Mouse (Mus musculus) liver, embryonic 16.5 days (tissue): ENCODE measurements around the gene Krt86. TPM values are rescaled to one million over a fixed set of nuclear protein-coding genes. Genes with fewer than 3 reads are reported as not detected.
"Not testable (repeated sequence)": the region's sequence is repeated elsewhere in the genome, so short reads cannot be mapped to it uniquely, and the experiment has no call there.

Experiments
- ATAC-seq: fragments of 200-750 bp; cut with Nextera tagmentation; 2 replicates; pipeline ENCODE4 v1.8.0; 2017; ENCODE audit warnings: low read depth, mild to moderate bottlenecking, moderate number of reproducible peaks, moderate library complexity
- H3K27ac ChIP-seq: fragments of 300-500 bp; sonication (generic); 2 replicates; pipeline ENCODE4 v1.5.1; 2014; ENCODE audit warnings: mild to moderate bottlenecking, low read length
- H3K27me3 ChIP-seq: fragments of 300-500 bp; sonication (generic); 2 replicates; pipeline ENCODE4 v1.6.1; 2014; ENCODE audit warnings: low read depth, low read length, mixed read lengths; ENCODE audit not compliant: control insufficient read depth, insufficient read depth
- H3K36me3 ChIP-seq: fragments of 300-500 bp; sonication (generic); 2 replicates; pipeline ENCODE4 v1.6.1; 2014; ENCODE audit warnings: mild to moderate bottlenecking; ENCODE audit not compliant: control insufficient read depth, insufficient read depth
- H3K4me1 ChIP-seq: fragments of 300-500 bp; sonication (generic); 2 replicates; pipeline ENCODE4 v1.6.1; 2014; ENCODE audit warnings: low read depth, low read length, mixed read lengths; ENCODE audit not compliant: control insufficient read depth
- H3K4me2 ChIP-seq: fragments of 300-500 bp; sonication (generic); 2 replicates; pipeline ENCODE4 v1.6.1; 2014; ENCODE audit warnings: low read depth, low read length, mixed read lengths
- H3K4me3 ChIP-seq: fragments of 300-500 bp; sonication (generic); 2 replicates; pipeline ENCODE4 v1.5.1; 2014; ENCODE audit warnings: low read depth, mild to moderate bottlenecking, low read length
- H3K9ac ChIP-seq: fragments of 300-500 bp; sonication (generic); 2 replicates; pipeline ENCODE4 v1.6.1; 2014; ENCODE audit warnings: low read depth, low read length
- H3K9me3 ChIP-seq: fragments of 300-500 bp; sonication (generic); replicated peaks from 2 replicates; pipeline ENCODE4 v1.6.1; 2016; ENCODE audit warnings: low read length; ENCODE audit not compliant: control insufficient read depth
- WGBS: fragments of 180-500 bp; shearing (Covaris S2); extraction: QIAGEN DNeasy Blood & Tissue Kit; methylation state at CpG from one replicate; pipeline ENCODE4 v1.1.7; 2014; ENCODE audit not compliant: insufficient replicate concordance; 5-methylcytosine and 5-hydroxymethylcytosine counted together
- polyA plus RNA-seq: library from polyadenylated mRNA; unstranded; fragments of >200 nt; fragmentation: Nextera tagmentation; extraction: Ambion mirVana; gene quantifications from 2 replicates; pipeline ENCODE4 v1.2.1, GENCODE M21; 2015

Gene Krt86
- polyA plus RNA-seq, 1 experiment from 2014 or later: not detected

DNA sequence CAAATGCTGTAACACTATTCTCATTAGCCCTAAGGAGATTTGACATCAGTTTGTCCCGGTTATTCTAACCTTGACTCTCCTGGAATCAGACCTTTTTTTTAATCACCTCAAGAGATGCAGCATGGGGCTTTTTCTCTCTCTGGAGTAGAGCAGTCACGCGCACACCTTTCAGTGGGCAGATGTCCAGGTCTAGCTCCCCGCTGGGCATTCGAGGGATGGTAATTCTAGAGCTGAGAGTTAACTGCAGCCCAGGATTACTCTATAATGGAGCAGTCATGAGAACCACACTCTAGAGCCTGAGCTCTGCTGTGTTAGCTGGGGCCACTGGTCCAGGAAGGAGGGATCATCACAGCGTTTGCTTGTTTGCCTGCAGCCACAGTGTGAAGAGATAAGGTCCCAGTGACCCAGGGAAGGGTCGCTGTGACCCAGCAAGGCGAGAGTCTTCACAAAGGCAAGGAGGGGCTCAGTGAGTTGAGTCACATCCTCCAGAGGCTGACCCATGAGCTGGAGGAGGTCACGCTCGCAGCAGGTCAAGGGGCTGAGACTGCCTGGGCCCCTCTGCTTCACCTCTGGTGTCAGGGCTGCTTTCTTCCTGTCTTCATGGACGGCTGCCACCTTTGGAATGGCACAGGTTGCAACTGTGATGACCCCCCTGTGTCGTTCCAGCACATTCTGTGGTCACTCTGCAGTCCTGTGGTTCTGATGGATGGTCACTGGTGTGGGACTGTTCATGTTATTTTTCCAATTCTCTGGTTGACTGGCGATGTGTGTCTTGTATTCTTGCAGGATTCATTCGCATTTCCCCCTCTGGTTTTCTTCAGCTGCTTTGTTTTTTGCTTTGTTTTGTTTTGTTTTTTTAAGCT is 33.8 kb downstream of the Krt86 start:
- no peak overlapping the region for H3K4me3 ChIP-seq
- 43% methylated on average over 14 of the region's 14 CpGs for WGBS
- no peak for ATAC-seq
- H3K9me3 ChIP-seq: no peaks in the 10 kb centered on the region
- no peaks in the 10 kb centered on the region for H3K27me3 ChIP-seq
- H3K4me1 ChIP-seq: no peaks in the 10 kb centered on the region
- H3K4me2 ChIP-seq: no peak overlapping the region
- H3K36me3 ChIP-seq: no peaks in the 10 kb centered on the region
- no peak overlapping the region for H3K9ac ChIP-seq
- H3K27ac ChIP-seq: no peak overlapping the region

DNA sequence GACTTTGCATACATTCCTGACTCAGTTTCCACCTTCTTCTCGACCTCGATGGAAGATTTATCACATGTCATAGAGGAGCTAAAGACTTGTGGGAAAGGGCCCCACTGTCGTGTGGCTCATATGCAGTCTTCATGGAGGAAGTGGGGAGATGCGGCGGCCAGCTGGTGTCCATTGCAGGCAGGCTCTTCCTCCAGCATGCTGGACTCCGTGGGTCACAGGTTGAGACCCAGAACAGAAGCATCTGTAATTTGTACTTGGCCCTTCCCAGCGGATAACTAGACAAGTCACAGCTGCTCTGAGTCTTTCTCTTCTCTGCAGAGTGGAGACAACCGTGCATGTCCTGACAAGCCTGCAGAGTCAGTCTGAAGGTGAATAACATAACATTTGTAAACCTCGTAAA is 35.0 kb downstream of the Krt86 start:
- no peaks in the 10 kb centered on the region for H3K9me3 ChIP-seq

DNA sequence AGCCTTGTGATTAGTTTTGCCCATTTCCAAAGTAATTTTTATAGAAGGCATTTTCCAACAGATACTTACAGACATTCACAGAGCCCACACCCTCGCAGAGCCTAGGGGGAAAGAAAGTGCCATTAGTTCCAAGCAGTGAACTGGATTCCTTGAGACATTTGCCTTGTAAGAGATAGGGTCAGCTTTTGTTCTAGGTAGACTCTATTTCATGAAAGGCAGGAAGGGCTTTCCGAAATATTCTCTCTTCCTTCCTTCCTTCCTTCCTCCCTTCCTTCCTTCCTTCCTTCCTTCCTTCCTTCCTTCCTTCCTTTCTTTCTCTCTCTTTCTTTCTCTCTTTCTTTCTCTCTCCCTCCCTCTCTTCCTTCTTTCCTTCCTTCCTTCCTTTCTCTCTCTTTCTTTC is 43.9 kb downstream of the Krt86 start, which contains the start of gene Gm49425:
Gm49425 (minus strand) TSS at position 101 of the 400 bp plus-strand sequence.
- not testable (repeated sequence) for H3K4me2 ChIP-seq, H3K36me3 ChIP-seq, H3K9ac ChIP-seq, H3K9me3 ChIP-seq, H3K4me1 ChIP-seq, H3K27me3 ChIP-seq, H3K4me3 ChIP-seq, H3K27ac ChIP-seq, ATAC-seq
- WGBS: 29% methylated on average over 2 of the region's 2 CpGs

More for the DNA sequence above, 35.0 kb downstream of the Krt86 start:
- Histone ChIP-seq H3K27me3 (no peaks in the 10 kb centered on the region), H3K27ac (no peak overlapping the region), H3K36me3 (no peaks in the 10 kb centered on the region), H3K4me3 (no peak overlapping the region), H3K9ac (no peak overlapping the region), H3K4me1 (no peaks in the 10 kb centered on the region), H3K4me2 (no peak overlapping the region)
- 44% methylated on average over 9 of the region's 9 CpGs for WGBS
- ATAC-seq: no peak

DNA sequence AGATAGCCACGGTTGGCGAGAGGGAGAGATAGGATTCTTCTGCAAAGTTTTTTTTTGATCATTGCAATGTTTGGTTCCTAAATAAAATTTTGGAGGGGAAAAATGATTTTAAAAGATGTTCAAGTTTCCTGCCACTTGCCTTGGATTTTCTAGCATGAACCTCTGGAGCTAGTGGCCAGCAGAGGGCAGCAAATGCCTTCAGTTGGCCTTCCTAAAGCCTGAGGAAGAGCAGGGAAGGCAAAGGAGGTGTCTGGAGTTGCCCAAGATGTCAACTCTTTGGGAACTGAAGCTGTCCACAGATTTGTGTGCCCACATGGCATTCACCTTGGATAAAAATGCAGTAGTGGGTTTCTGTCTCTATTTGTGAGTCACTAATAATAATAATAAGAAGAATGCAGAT is 46.5 kb downstream of the Krt86 start:
- Histone ChIP-seq H3K4me2 (no peak overlapping the region), H3K36me3 (no peaks in the 10 kb centered on the region), H3K9ac (no peak overlapping the region), H3K27me3 (no peaks in the 10 kb centered on the region), H3K27ac (no peak overlapping the region), H3K4me3 (no peak overlapping the region), H3K4me1 (no peaks in the 10 kb centered on the region), H3K9me3 (no peaks in the 10 kb centered on the region)
- no peak for ATAC-seq
- WGBS: 7% methylated on average over 2 of the region's 2 CpGs

DNA sequence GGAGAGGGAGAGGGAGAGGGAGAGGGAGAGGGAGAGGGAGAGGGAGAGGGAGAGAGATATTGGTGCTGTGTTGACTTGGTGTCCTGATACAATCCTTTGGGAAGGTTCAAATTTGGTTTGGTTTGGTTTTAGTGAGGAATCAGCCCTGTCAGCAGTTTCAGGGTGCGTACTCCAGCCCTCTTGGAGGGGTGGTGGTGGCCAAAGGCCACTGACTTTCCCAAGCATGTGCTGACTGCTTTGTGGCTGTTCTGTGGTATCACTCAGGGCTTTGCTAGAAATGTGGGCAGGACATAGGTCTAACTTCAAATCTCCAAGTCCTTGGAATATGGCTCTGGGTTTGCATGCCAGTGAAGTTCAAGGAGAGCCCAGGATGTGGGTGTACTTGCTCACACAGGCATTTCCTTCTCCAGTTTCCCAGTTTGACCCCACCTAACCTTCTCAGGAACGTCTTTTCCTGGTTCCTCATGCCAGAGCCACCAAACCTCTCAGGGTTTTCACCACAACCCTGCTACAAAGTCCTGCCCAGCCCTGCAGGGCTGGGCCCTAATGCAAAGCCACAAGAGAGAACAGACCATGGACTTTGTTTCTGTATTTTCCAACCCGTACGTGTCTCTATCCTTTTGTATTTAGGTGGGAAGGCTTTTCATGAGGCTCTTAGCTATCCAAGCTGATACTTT is 49.4 kb downstream of the Krt86 start:
- ATAC-seq: no peak
- Histone ChIP-seq H3K27ac (no peak overlapping the region), H3K9ac (no peak overlapping the region), H3K36me3 (no peaks in the 10 kb centered on the region), H3K9me3 (no peaks in the 10 kb centered on the region), H3K4me1 (no peaks in the 10 kb centered on the region), H3K27me3 (no peaks in the 10 kb centered on the region), H3K4me3 (no peak overlapping the region), H3K4me2 (no peak overlapping the region)
- WGBS: 51% methylated on average over 4 of the region's 4 CpGs

Other genes starting within 250 kb of the Krt86 start
- 0.36 and 0.54 TPM in 2 replicates for gene Grasp, start 249.3 kb upstream of the Krt86 start, polyA plus RNA-seq
- gene Nr4a1, start 219.2 kb upstream of the Krt86 start, polyA plus RNA-seq: 0.67 and 0.69 TPM in 2 replicates
- 25.0 and 26.1 TPM in 2 replicates for gene Atg101, start 189.2 kb upstream of the Krt86 start, polyA plus RNA-seq
- 0.72 and 0.81 TPM in 2 replicates for gene 6030408B16Rik, start 180.3 kb upstream of the Krt86 start, polyA plus RNA-seq
- 0.32 and 0.52 TPM in 2 replicates for gene Krt80, start 103.3 kb upstream of the Krt86 start, polyA plus RNA-seq
- gene Krt7, start 62.4 kb upstream of the Krt86 start, polyA plus RNA-seq: 2.4 and 3.4 TPM in 2 replicates
- gene Krt87, start 34.7 kb upstream of the Krt86 start, polyA plus RNA-seq: not detected in 2 replicates
- gene Krt88, start 25.7 kb upstream of the Krt86 start, polyA plus RNA-seq: not detected in 2 replicates
- gene Krt81, start 9.7 kb upstream of the Krt86 start, polyA plus RNA-seq: not detected in 2 replicates
- gene Krt83, start 18.0 kb downstream of the Krt86 start, polyA plus RNA-seq: 0.26 and 0.57 TPM in 2 replicates
- gene Gm49425, start 43.8 kb downstream of the Krt86 start, polyA plus RNA-seq: not detected in 2 replicates
- not detected in 2 replicates for gene Krt84, start 59.3 kb downstream of the Krt86 start, polyA plus RNA-seq
- gene Krt82, start 77.2 kb downstream of the Krt86 start, polyA plus RNA-seq: not detected in 2 replicates
- not detected in 2 replicates for gene Krt90, start 89.5 kb downstream of the Krt86 start, polyA plus RNA-seq
- gene Krt75, start 100.4 kb downstream of the Krt86 start, polyA plus RNA-seq: not detected in 2 replicates
- not detected in 2 replicates for gene Gm5414, start 154.7 kb downstream of the Krt86 start, polyA plus RNA-seq
- gene Gm5478, start 173.9 kb downstream of the Krt86 start, polyA plus RNA-seq: not detected in 2 replicates
- not detected in 2 replicates for gene Krt6b, start 206.8 kb downstream of the Krt86 start, polyA plus RNA-seq
- gene Krt6a, start 220.8 kb downstream of the Krt86 start, polyA plus RNA-seq: not detected in 2 replicates
- 0.04 and 0.05 TPM in 2 replicates for gene Krt5, start 239.4 kb downstream of the Krt86 start, polyA plus RNA-seq